Mouse (Mus musculus) limb, embryonic 14.5 days (tissue): ENCODE measurements around the gene Tbc1d23. TPM values are rescaled to one million over a fixed set of nuclear protein-coding genes. Genes with fewer than 3 reads are reported as not detected.

ENCODE experiments used
- ATAC-seq: fragments of 200-750 bp; cut with Nextera tagmentation; 2 replicates; pipeline ENCODE4 v1.8.0; 2017; ENCODE audit warnings: low read depth, moderate number of reproducible peaks, moderate TSS enrichment; ENCODE audit not compliant: low FRiP score
- DNase-seq: peaks from one replicate; pipeline ENCODE4 v3.0.0-alpha.2; 2015; ENCODE audit warnings: low spot score
- H3K27ac ChIP-seq: fragments of 300-500 bp; sonication (generic); replicated peaks from 2 replicates; pipeline ENCODE4 v1.5.1; 2014; ENCODE audit warnings: low read depth, mild to moderate bottlenecking, low read length, moderate library complexity, mixed read lengths
- H3K27me3 ChIP-seq: fragments of 300-500 bp; sonication (generic); 2 replicates; pipeline ENCODE4 v1.6.1; 2014; ENCODE audit warnings: low read length, mixed read lengths; ENCODE audit not compliant: control insufficient read depth, insufficient read depth
- H3K36me3 ChIP-seq: fragments of 300-500 bp; sonication (generic); 2 replicates; pipeline ENCODE4 v1.6.1; 2014; ENCODE audit warnings: mild to moderate bottlenecking, low read length, moderate library complexity, mixed read lengths; ENCODE audit not compliant: control insufficient read depth, insufficient read depth
- H3K4me1 ChIP-seq: fragments of 300-500 bp; sonication (generic); 2 replicates; pipeline ENCODE4 v1.6.1; 2014; ENCODE audit warnings: antibody characterized with exemption, low read length, mixed read lengths; ENCODE audit not compliant: control insufficient read depth, insufficient read depth
- H3K4me2 ChIP-seq: fragments of 300-500 bp; sonication (generic); replicated peaks from 2 replicates; pipeline ENCODE4 v1.6.1; 2014; ENCODE audit warnings: low read depth, mild to moderate bottlenecking, low read length, moderate library complexity; ENCODE audit not compliant: severe bottlenecking
- H3K4me3 ChIP-seq: fragments of 300-500 bp; sonication (generic); replicated peaks from 2 replicates; pipeline ENCODE4 v1.5.1; 2014; ENCODE audit warnings: low read length
- H3K9ac ChIP-seq: fragments of 300-500 bp; sonication (generic); 2 replicates; pipeline ENCODE4 v1.6.1; 2014; ENCODE audit warnings: mild to moderate bottlenecking, low read depth, low read length, moderate library complexity; ENCODE audit not compliant: severe bottlenecking
- H3K9me3 ChIP-seq: fragments of 300-500 bp; sonication (generic); 2 replicates; pipeline ENCODE4 v1.6.1; 2016; ENCODE audit warnings: low read length; ENCODE audit not compliant: control insufficient read depth
- POLR2A ChIP-seq: fragments of 200-500 bp; IDR thresholded peaks from 2 replicates; pipeline ENCODE4 v1.8.0; 2012; ENCODE audit warnings: inconsistent platforms, mild to moderate bottlenecking, moderate library complexity, borderline replicate concordance; ENCODE audit not compliant: insufficient read depth, insufficient read length; ENCODE audit errors: extremely low read depth
- WGBS: fragments of 180-500 bp; shearing (Covaris S2); extraction: QIAGEN DNeasy Blood & Tissue Kit; methylation state at CpG from one replicate; pipeline ENCODE4 v1.1.7; 2014; 5-methylcytosine and 5-hydroxymethylcytosine counted together
- polyA plus RNA-seq, 2 experiments: library from polyadenylated mRNA; depleted of rRNA in 1 of 2; stranded (reverse) in 1 of 2; unstranded in 1 of 2; fragments of >200 nt; fragmentation: Nextera tagmentation in 1 of 2; extraction: Ambion mirVana in 1 of 2; gene quantifications; 2 replicates each; pipeline versions ENCODE4 v1.2.1 to v1.2.3; 2012 to 2014

Tbc1d23 gene
- 46.6 and 51.5 TPM in 2 replicates for polyA plus RNA-seq (2012; rRNA removed)
- 38.9 and 44.0 TPM in 2 replicates for polyA plus RNA-seq (2014; fragmentation: Nextera tagmentation; extraction: Ambion mirVana)

- Histone ChIP-seq H3K36me3 (no peaks in the 10 kb centered on the region), H3K9me3 (no peaks in the 10 kb centered on the region), H3K4me1 (peaks cover 12% of the 10 kb centered on the region), H3K27ac (peak within 1 kb of the TSS; percentile 65), H3K9ac (peak within 1 kb of the TSS; percentile 74), H3K4me3 (peak within 1 kb of the TSS; percentile 87), H3K4me2 (peak within 1 kb of the TSS; percentile 59), H3K27me3 (no peaks in the 10 kb centered on the region)
- peak; percentile 99 for ATAC-seq
- no peak; the same call in 1 of the 2 replicates for TF ChIP-seq POLR2A
- under 1% methylated on average over 41 of the region's 42 CpGs for WGBS
- peak; percentile 98 for DNase-seq
Measured at GRCm38 (mm10) chr16:57231089-57231936, at the start of gene Tbc1d23. Gene Tbc1d23 (minus strand): TSS chr16:57231504.

GRCm38 (mm10) chr16:57280221-57281217 lies 49.2 kb upstream of the Tbc1d23 start:
- no peak for TF ChIP-seq POLR2A
- H3K9me3 ChIP-seq = no peaks in the 10 kb centered on the region
- H3K4me3 ChIP-seq = no peak overlapping the region
- H3K4me2 ChIP-seq = no peak overlapping the region
- H3K4me1 ChIP-seq = no peaks in the 10 kb centered on the region
- DNase-seq = no peak
- H3K27ac ChIP-seq = no peak overlapping the region
- no peaks in the 10 kb centered on the region for H3K27me3 ChIP-seq
- ATAC-seq = no peak
- WGBS = 82% methylated on average over 31 of the region's 31 CpGs
- H3K9ac ChIP-seq = no peak overlapping the region
- H3K36me3 ChIP-seq = no peaks in the 10 kb centered on the region

DNA sequence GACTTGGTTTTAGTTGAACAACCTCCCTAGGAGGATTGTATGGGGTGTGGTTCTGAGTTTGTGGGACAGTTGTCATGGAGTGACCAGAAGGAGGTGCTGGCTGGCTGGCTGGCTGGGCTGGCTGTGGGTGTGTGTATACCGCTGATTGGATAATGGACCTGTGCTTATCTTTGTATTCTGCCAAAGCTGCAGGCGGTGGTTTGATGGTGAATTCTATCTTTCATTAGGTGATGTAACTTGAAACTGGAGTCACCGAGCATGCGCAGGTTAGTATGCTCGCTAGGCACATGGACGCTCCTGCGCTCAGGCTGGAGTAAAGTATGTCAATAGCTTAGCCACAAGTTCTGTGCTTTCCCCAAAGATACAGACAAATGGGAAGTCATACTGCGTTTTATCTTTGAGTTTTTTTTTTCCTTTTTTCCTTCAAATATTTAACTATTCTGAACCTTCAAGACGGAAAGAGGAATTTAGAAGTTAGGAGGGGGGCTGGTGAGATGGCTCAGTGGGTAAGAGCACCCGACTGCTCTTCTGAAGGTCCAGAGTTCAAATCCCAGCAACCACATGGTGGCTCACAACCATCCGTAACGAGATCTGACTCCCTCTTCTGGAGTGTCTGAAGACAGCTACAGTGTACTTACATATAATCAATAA lies 47.8 kb upstream of the Tbc1d23 start:
- no peak overlapping the region for H3K4me3 ChIP-seq
- ATAC-seq = no peak
- H3K4me1 ChIP-seq = no peaks in the 10 kb centered on the region
- H3K27ac ChIP-seq = no peak overlapping the region
- no peaks in the 10 kb centered on the region for H3K36me3 ChIP-seq
- no peaks in the 10 kb centered on the region for H3K9me3 ChIP-seq
- no peak overlapping the region for H3K9ac ChIP-seq
- WGBS = 85% methylated on average over 10 of the region's 12 CpGs
- DNase-seq = no peak
- no peaks in the 10 kb centered on the region for H3K27me3 ChIP-seq
- TF ChIP-seq POLR2A = no peak
- H3K4me2 ChIP-seq = no peak overlapping the region

DNA sequence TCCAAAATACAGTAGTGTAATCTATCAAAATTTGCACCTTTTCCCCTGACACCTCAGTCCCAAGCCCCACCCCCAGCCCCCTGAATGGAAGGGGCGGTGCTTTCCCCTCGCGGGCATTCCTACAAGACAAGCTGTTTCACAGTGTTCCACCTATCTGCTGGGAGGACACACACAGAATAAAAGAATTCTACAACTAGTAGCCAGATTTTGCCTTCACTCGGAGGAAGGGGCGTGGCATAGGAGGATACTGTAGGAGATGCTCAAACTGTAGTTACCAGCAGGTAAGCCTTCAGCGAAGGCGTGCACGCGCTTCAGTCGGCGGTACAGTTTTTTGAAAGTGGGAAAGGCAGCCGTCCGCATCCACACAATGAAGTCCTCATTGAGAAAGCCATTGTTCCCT lies 38.4 kb upstream of the Tbc1d23 start:
- Histone ChIP-seq H3K9ac (no peak overlapping the region), H3K27me3 (no peaks in the 10 kb centered on the region), H3K9me3 (no peaks in the 10 kb centered on the region), H3K4me2 (no peak overlapping the region), H3K4me3 (no peak overlapping the region), H3K27ac (no peak overlapping the region), H3K36me3 (no peaks in the 10 kb centered on the region), H3K4me1 (0 out of 2 replicates have a peak, but pooled peaks cover 3% of the 10 kb centered on the region)
- 95% methylated on average over 13 of the region's 13 CpGs for WGBS
- DNase-seq = no peak
- TF ChIP-seq POLR2A = no peak
- ATAC-seq = no peak
